Mouse (Mus musculus) MEL-GATA-1-ER (cell line): Measurements from ENCODE around the gene Chrm4.

Source experiments
- DNase-seq: peaks from one replicate; pipeline ENCODE4 v3.0.0-alpha.2; 2012; ENCODE audit warnings: low read depth; ENCODE audit errors: extremely low read depth

Chrm4 gene

GRCm38 (mm10) chr2:91939303-91939935 is 12.4 kb downstream of the Chrm4 start:
- DNase-seq = no peak

GRCm38 (mm10) chr2:91942356-91942755 is 15.3 kb downstream of the Chrm4 start:
- DNase-seq = no peak

GRCm38 (mm10) chr2:91944170-91944950 is 17.3 kb downstream of the Chrm4 start:
- DNase-seq = no peak

GRCm38 (mm10) chr2:91945483-91945882 is 18.4 kb downstream of the Chrm4 start, which contains the start of gene Gm9821:
Gm9821 (plus strand) TSS chr2:91945703.
- no peak for DNase-seq

- no peak for DNase-seq
Observed at GRCm38 (mm10) chr2:91946836-91947235, 19.8 kb downstream of the Chrm4 start.

- no peak for DNase-seq
Observed at GRCm38 (mm10) chr2:91947397-91948150, 20.5 kb downstream of the Chrm4 start.

- no peak for DNase-seq
Observed at GRCm38 (mm10) chr2:91948151-91948509, 21.1 kb downstream of the Chrm4 start.

GRCm38 (mm10) chr2:91948792-91949241 is 21.8 kb downstream of the Chrm4 start:
- DNase-seq = no peak

- no peak for DNase-seq
Observed at GRCm38 (mm10) chr2:91949411-91950274, 22.6 kb downstream of the Chrm4 start.

GRCm38 (mm10) chr2:91950275-91951085 is 23.4 kb downstream of the Chrm4 start:
- DNase-seq = peak; percentile 84

- DNase-seq = no peak
Observed at GRCm38 (mm10) chr2:91953825-91954224, 26.8 kb downstream of the Chrm4 start.

GRCm38 (mm10) chr2:91955121-91955591 is 28.1 kb downstream of the Chrm4 start:
- DNase-seq = no peak

GRCm38 (mm10) chr2:91955875-91956274 is 28.8 kb downstream of the Chrm4 start:
- DNase-seq = no peak

- no peak for DNase-seq
Observed at GRCm38 (mm10) chr2:91957096-91957495, 30.0 kb downstream of the Chrm4 start.

- no peak for DNase-seq
Observed at GRCm38 (mm10) chr2:91958049-91958448, 31.0 kb downstream of the Chrm4 start.

- no peak for DNase-seq
Observed at GRCm38 (mm10) chr2:91958701-91959457, 31.8 kb downstream of the Chrm4 start.

- no peak for DNase-seq
Observed at GRCm38 (mm10) chr2:91959544-91960410, 32.7 kb downstream of the Chrm4 start.

GRCm38 (mm10) chr2:91960459-91960858 is 33.4 kb downstream of the Chrm4 start:
- no peak for DNase-seq
